Mouse (Mus musculus): Measurements from ENCODE around the gene Aff3.

Gene Aff3

GRCm38 (mm10) chr1:38324206-38324605 is 340.5 kb downstream of the Aff3 start:
- in situ Hi-C loops (cut with MseI, MboI) = no loop called here

- in situ Hi-C loops (cut with MseI, MboI) = no loop called here
These were observed 342.9 kb downstream of the Aff3 start for GRCm38 (mm10) chr1:38321861-38322260.

- in situ Hi-C loops (cut with MseI, MboI) = no loop called here
These were observed 343.8 kb downstream of the Aff3 start for GRCm38 (mm10) chr1:38320971-38321305.

- in situ Hi-C loops (cut with MseI, MboI) = no loop called here
These were observed 344.4 kb downstream of the Aff3 start for GRCm38 (mm10) chr1:38320126-38320970.

GRCm38 (mm10) chr1:38318614-38319013 is 346.1 kb downstream of the Aff3 start:
- in situ Hi-C loops (cut with MseI, MboI) = no loop called here

GRCm38 (mm10) chr1:38315992-38316391 is 348.8 kb downstream of the Aff3 start:
- in situ Hi-C loops (cut with MseI, MboI) = no loop called here

- in situ Hi-C loops (cut with MseI, MboI) = no loop called here
These were observed 354.3 kb downstream of the Aff3 start for GRCm38 (mm10) chr1:38310496-38310895.

GRCm38 (mm10) chr1:38310076-38310475 is 354.7 kb downstream of the Aff3 start:
- in situ Hi-C loops (cut with MseI, MboI) = no loop called here

- in situ Hi-C loops (cut with MseI, MboI) = no loop called here
These were observed 355.4 kb downstream of the Aff3 start for GRCm38 (mm10) chr1:38309341-38309740.

GRCm38 (mm10) chr1:38308705-38308996 is 356.1 kb downstream of the Aff3 start:
- in situ Hi-C loops (cut with MseI, MboI) = no loop called here

GRCm38 (mm10) chr1:38307821-38308704 is 356.7 kb downstream of the Aff3 start:
- in situ Hi-C loops (cut with MseI, MboI) = no loop called here

GRCm38 (mm10) chr1:38307234-38307633 is 357.5 kb downstream of the Aff3 start:
- in situ Hi-C loops (cut with MseI, MboI) = no loop called here

GRCm38 (mm10) chr1:38306146-38306545 is 358.6 kb downstream of the Aff3 start:
- in situ Hi-C loops (cut with MseI, MboI) = no loop called here

- in situ Hi-C loops (cut with MseI, MboI) = no loop called here
These were observed 360.4 kb downstream of the Aff3 start for GRCm38 (mm10) chr1:38304376-38304775.

- in situ Hi-C loops (cut with MseI, MboI) = no loop called here
These were observed 366.5 kb downstream of the Aff3 start for GRCm38 (mm10) chr1:38298291-38298690.

- in situ Hi-C loops (cut with MseI, MboI) = no loop called here
These were observed 369.8 kb downstream of the Aff3 start for GRCm38 (mm10) chr1:38294906-38295305.

GRCm38 (mm10) chr1:38294336-38294695 is 370.4 kb downstream of the Aff3 start:
- in situ Hi-C loops (cut with MseI, MboI) = no loop called here

GRCm38 (mm10) chr1:38293671-38294335 is 371.0 kb downstream of the Aff3 start:
- in situ Hi-C loops (cut with MseI, MboI) = no loop called here

- in situ Hi-C loops (cut with MseI, MboI) = no loop called here
These were observed 371.9 kb downstream of the Aff3 start for GRCm38 (mm10) chr1:38292851-38293250.

GRCm38 (mm10) chr1:38291915-38292314 is 372.8 kb downstream of the Aff3 start:
- in situ Hi-C loops (cut with MseI, MboI) = no loop called here

- in situ Hi-C loops (cut with MseI, MboI) = no loop called here
These were observed 373.3 kb downstream of the Aff3 start for GRCm38 (mm10) chr1:38291497-38291896.

GRCm38 (mm10) chr1:38290881-38291280 is 373.9 kb downstream of the Aff3 start:
- in situ Hi-C loops (cut with MseI, MboI) = no loop called here
